Mouse (Mus musculus): ENCODE measurements around the gene Gpam.

GRCm38 (mm10) chr19:55018872-55019271 is 108.2 kb downstream of the Gpam start:
- TF ChIP-seq POLR2A (IDR thresholded peaks at IDR 0.05; ENCODE audit: insufficient read depth, low read length) (no peak), CTCF (IDR thresholded peaks at IDR 0.05; ENCODE audit: low read depth, low read length) (no peak), EP300 (IDR thresholded peaks at IDR 0.05; ENCODE audit: insufficient read depth, low read depth, low read length) (no peak)
